Mouse (Mus musculus) liver, embryonic 12.5 days (tissue): ENCODE measurements around the gene B9d1. TPM values are rescaled to one million over a fixed set of nuclear protein-coding genes. Genes with fewer than 3 reads are reported as not detected.
A peak's percentile ranks its signal among the peaks of the same experiment; 100 is the strongest.

Experiments
- ATAC-seq: fragments of 200-750 bp; cut with Nextera tagmentation; 2 replicates; pipeline ENCODE4 v1.8.0; 2017; ENCODE audit warnings: moderate number of reproducible peaks, mild to moderate bottlenecking, moderate library complexity
- H3K27ac ChIP-seq: fragments of 300-500 bp; sonication (generic); 2 replicates; pipeline ENCODE4 v1.5.1; 2016; ENCODE audit warnings: mild to moderate bottlenecking
- H3K27me3 ChIP-seq: fragments of 300-500 bp; sonication (generic); replicated peaks from 2 replicates; pipeline ENCODE4 v1.6.1; 2016; ENCODE audit warnings: mild to moderate bottlenecking, moderate library complexity
- H3K36me3 ChIP-seq: fragments of 300-500 bp; sonication (generic); 2 replicates; pipeline ENCODE4 v1.6.1; 2016; ENCODE audit warnings: mild to moderate bottlenecking, moderate library complexity
- H3K4me1 ChIP-seq: fragments of 300-500 bp; sonication (generic); 2 replicates; pipeline ENCODE4 v1.6.1; 2016
- H3K4me2 ChIP-seq: fragments of 300-500 bp; sonication (generic); 2 replicates; pipeline ENCODE4 v1.6.1; 2016; ENCODE audit warnings: mild to moderate bottlenecking, moderate library complexity
- H3K4me3 ChIP-seq: fragments of 300-500 bp; sonication (generic); 2 replicates; pipeline ENCODE4 v1.5.1; 2016; ENCODE audit warnings: mild to moderate bottlenecking, moderate library complexity
- H3K9ac ChIP-seq: fragments of 300-500 bp; sonication (generic); 2 replicates; pipeline ENCODE4 v1.6.1; 2016; ENCODE audit warnings: mild to moderate bottlenecking, moderate library complexity
- H3K9me3 ChIP-seq: fragments of 300-500 bp; sonication (generic); replicated peaks from 2 replicates; pipeline ENCODE4 v1.6.1; 2016; ENCODE audit warnings: mild to moderate bottlenecking, moderate library complexity
- WGBS: fragments of 180-500 bp; shearing (Covaris S2); methylation state at CpG from one replicate; pipeline ENCODE4 v1.1.7; 2016; ENCODE audit not compliant: insufficient replicate concordance; 5-methylcytosine and 5-hydroxymethylcytosine counted together
- polyA plus RNA-seq: library from polyadenylated mRNA; unstranded; fragments of >200 nt; fragmentation: Nextera tagmentation; extraction: Ambion mirVana; gene quantifications from 2 replicates; pipeline ENCODE4 v1.2.1, GENCODE M21; 2016

B9d1 gene
- 4.8 TPM in 2 replicates for polyA plus RNA-seq

GRCm38 (mm10) chr11:61504713-61505257 is at the start of gene B9d1:
B9d1 (plus strand) TSS chr11:61505144.
- Histone ChIP-seq H3K27me3 (0 out of 2 replicates have a peak, but pooled peaks cover 3% of the 10 kb centered on the region), H3K4me2 (peak within 1 kb of the TSS; percentile 76), H3K4me3 (peak within 1 kb of the TSS; percentile 55), H3K27ac (no peak within 1 kb of the TSS), H3K9me3 (no peaks in the 10 kb centered on the region), H3K9ac (peak within 1 kb of the TSS; percentile 43), H3K36me3 (no peaks in the 10 kb centered on the region), H3K4me1 (peaks cover 11% of the 10 kb centered on the region)
- WGBS, result 1% methylated on average over 39 of the region's 39 CpGs
- ATAC-seq, result peak; percentile 84

DNA sequence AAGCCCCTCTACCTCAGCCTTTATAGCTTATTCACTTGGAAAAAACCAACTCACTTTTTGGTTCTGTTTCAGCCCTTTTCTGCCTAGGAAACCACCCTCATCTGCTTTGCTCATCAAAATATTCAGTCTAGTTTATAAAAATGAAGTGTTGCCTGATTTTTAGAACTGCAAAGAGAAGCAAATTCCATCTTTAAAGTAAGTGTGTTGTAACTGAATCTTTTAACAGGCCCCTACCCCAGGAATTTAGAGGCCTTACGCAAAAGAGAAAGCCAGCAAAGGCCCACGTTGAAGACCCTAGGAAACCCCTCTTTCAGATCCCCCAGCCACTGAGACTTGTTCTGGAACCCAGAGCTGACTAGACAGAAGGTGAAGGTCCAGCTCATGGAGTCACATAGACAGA is 40.9 kb upstream of the B9d1 start:
- Histone ChIP-seq H3K27me3 (no peaks in the 10 kb centered on the region), H3K9me3 (no peaks in the 10 kb centered on the region)
- WGBS, result 62% methylated on average over 2 of the region's 2 CpGs

DNA sequence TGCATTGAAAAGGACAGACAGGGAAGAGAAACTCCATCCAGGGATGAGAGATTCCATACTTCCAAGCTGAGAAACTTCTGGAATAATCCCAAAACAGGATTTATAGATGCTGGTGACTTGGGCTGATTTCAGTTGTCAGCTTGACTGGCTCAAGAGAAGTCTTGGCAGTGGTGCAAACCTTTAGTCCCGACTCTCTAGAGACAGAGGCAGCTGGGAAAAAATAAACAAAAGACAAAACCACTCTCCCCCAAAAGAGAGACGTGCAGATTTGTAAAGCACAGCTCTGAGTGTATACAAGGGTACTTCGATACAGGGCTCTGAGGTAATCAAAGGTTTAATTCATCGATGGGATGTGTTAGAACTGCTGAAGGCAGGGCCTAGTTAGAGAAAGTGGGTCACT is 39.5 kb upstream of the B9d1 start:
- H3K27ac ChIP-seq, result no peak overlapping the region
- H3K4me3 ChIP-seq, result no peak overlapping the region
- H3K36me3 ChIP-seq, result no peaks in the 10 kb centered on the region
- no peak overlapping the region for H3K4me2 ChIP-seq
- no peaks in the 10 kb centered on the region for H3K27me3 ChIP-seq
- ATAC-seq, result no peak
- no peaks in the 10 kb centered on the region for H3K9me3 ChIP-seq
- H3K4me1 ChIP-seq, result no peaks in the 10 kb centered on the region
- no peak overlapping the region for H3K9ac ChIP-seq
- 65% methylated on average over 4 of the region's 4 CpGs for WGBS

More for the DNA sequence above, 40.9 kb upstream of the B9d1 start:
- H3K9ac ChIP-seq, result no peak overlapping the region
- H3K27ac ChIP-seq, result no peak overlapping the region
- H3K36me3 ChIP-seq, result no peaks in the 10 kb centered on the region
- no peak overlapping the region for H3K4me3 ChIP-seq
- ATAC-seq, result no peak
- no peaks in the 10 kb centered on the region for H3K4me1 ChIP-seq
- H3K4me2 ChIP-seq, result no peak overlapping the region

- Histone ChIP-seq H3K4me2 (no peak overlapping the region), H3K27me3 (no peaks in the 10 kb centered on the region), H3K4me1 (no peaks in the 10 kb centered on the region), H3K9me3 (no peaks in the 10 kb centered on the region), H3K4me3 (no peak overlapping the region), H3K36me3 (no peaks in the 10 kb centered on the region), H3K9ac (no peak overlapping the region), H3K27ac (no peak overlapping the region)
- WGBS, result 59% methylated on average over 4 of the region's 4 CpGs
- no peak for ATAC-seq
Observed at GRCm38 (mm10) chr11:61468534-61468933, 36.4 kb upstream of the B9d1 start.

- Histone ChIP-seq H3K9ac (no peak overlapping the region), H3K4me2 (no peak overlapping the region), H3K9me3 (no peaks in the 10 kb centered on the region), H3K4me1 (no peaks in the 10 kb centered on the region), H3K27ac (no peak overlapping the region), H3K27me3 (no peaks in the 10 kb centered on the region), H3K4me3 (no peak overlapping the region), H3K36me3 (no peaks in the 10 kb centered on the region)
- ATAC-seq, result no peak
- WGBS, result 32% methylated on average over 7 of the region's 7 CpGs
Observed at GRCm38 (mm10) chr11:61469317-61469917, 35.5 kb upstream of the B9d1 start.

- no peak overlapping the region for H3K9ac ChIP-seq
- H3K27me3 ChIP-seq, result no peaks in the 10 kb centered on the region
- no peak for ATAC-seq
- H3K27ac ChIP-seq, result no peak overlapping the region
- H3K4me2 ChIP-seq, result no peak overlapping the region
- H3K4me3 ChIP-seq, result no peak overlapping the region
- no peaks in the 10 kb centered on the region for H3K4me1 ChIP-seq
- no peaks in the 10 kb centered on the region for H3K36me3 ChIP-seq
- H3K9me3 ChIP-seq, result no peaks in the 10 kb centered on the region
Observed at GRCm38 (mm10) chr11:61470880-61471279, 34.1 kb upstream of the B9d1 start.

DNA sequence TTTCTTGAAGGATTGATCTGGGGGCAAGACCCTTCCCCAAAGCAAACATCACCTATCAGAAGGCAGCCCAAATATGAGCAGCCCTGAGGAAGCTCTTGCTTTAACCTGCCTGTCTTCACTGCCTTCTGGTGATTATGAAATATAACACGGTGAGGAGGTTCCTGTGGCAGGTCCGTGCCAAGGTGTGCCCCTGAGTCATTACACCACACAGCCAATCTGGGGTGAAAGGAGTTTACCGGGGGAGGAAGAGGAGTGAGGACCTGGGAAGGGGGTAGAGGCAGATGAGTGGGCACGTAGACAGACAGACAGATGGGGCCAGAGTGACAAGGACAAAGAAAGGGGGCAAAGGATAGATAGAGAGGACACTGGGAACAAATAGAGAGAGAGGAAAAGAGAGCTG is 31.3 kb upstream of the B9d1 start:
- Histone ChIP-seq H3K4me3 (no peak overlapping the region), H3K4me2 (no peak overlapping the region), H3K4me1 (no peaks in the 10 kb centered on the region), H3K36me3 (no peaks in the 10 kb centered on the region), H3K9ac (no peak overlapping the region), H3K27me3 (peaks cover 9% of the 10 kb centered on the region), H3K27ac (no peak overlapping the region), H3K9me3 (no peaks in the 10 kb centered on the region)
- no peak for ATAC-seq
- WGBS, result 58% methylated on average over 4 of the region's 4 CpGs

DNA sequence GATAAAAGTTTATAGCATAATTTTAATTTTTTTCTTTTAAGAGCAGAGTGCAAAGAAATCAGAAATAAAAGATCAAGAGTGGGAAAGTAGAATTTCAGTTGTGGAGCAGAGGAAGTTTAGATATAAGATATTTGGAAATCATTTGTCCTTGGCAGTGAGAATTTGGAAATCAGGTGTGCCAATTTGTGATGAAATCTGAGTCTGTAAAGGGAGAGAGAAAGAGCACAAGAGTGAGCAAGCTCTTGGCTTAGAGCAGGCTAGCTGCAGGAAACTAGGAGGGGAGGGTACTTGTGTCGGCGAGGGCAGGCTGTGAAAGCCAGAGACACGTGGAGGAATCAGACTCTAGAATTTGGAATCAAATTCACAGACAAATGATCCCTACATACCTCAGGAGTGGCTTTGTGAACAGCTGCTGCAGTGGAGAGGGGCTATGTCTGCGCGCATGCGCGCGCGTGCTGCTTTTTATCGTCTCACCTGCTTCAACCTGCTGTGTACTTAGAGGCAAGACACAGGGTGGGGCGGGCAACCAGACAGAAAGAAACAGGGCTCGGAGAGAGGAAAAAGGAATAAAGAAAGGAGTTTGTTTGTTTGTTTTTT is 28.1 kb upstream of the B9d1 start:
- Histone ChIP-seq H3K27me3 (peaks cover 9% of the 10 kb centered on the region), H3K27ac (no peak overlapping the region), H3K4me3 (no peak overlapping the region), H3K9ac (no peak overlapping the region), H3K9me3 (no peaks in the 10 kb centered on the region), H3K4me2 (no peak overlapping the region), H3K4me1 (peaks cover 5% of the 10 kb centered on the region), H3K36me3 (no peaks in the 10 kb centered on the region)
- ATAC-seq, result no peak
- 51% methylated on average over 12 of the region's 12 CpGs for WGBS

DNA sequence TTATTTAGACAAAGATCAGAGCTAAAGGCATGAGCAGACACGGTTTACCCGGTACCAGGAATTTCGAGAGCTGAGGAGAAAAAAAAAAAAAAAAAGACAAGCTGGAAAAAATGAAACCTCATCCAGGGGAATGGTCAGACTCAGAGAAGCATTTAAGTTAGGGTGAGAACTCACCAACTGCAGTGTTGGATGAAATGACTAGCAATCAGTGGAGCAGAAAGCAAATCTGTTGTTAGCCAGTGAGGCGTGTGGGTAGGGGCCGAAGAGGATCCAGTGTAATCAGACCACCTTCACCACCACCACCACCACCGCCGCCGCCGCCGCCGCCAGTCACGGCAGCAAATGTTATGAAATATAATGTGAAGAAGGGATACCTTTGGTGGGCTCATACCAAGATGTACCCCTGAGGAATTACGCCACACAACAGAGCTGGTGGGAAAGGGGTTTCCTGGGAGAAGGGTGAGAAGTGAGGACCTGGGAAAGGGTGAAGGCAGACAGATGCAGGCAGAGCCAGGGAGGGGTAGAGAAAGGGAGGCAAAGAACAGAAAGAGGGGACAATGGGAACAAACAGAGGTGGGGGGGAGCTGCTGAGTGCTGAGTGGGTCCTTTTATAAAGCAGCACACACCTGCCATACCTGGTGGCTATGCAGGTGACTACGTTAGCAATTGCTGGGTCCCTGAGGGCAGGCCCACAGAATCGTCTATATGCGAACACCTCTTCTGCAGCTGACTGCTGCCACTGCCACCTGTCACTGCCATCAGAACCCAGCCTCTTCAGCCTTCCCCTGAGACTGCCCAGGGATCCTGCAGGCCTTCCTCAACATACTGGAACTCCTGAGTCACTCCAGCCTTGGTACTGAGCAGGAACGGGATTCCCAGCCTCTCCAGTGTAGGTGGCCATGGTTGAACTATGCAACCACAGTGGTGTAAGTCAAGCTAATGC is 27.1 kb upstream of the B9d1 start:
- Histone ChIP-seq H3K9me3 (no peaks in the 10 kb centered on the region), H3K4me2 (no peak overlapping the region), H3K36me3 (no peaks in the 10 kb centered on the region), H3K4me3 (no peak overlapping the region), H3K27me3 (peaks cover 9% of the 10 kb centered on the region), H3K4me1 (peaks cover 5% of the 10 kb centered on the region), H3K9ac (no peak overlapping the region), H3K27ac (no peak overlapping the region)
- WGBS, result 68% methylated on average over 17 of the region's 17 CpGs
- no peak for ATAC-seq

GRCm38 (mm10) chr11:61478788-61479187 is 26.2 kb upstream of the B9d1 start:
- WGBS, result 66% methylated on average over 4 of the region's 4 CpGs
- peaks cover 5% of the 10 kb centered on the region for H3K4me1 ChIP-seq
- H3K27me3 ChIP-seq, result peaks cover 9% of the 10 kb centered on the region
- H3K4me3 ChIP-seq, result no peak overlapping the region
- H3K4me2 ChIP-seq, result no peak overlapping the region
- no peak overlapping the region for H3K9ac ChIP-seq
- H3K36me3 ChIP-seq, result no peaks in the 10 kb centered on the region
- no peak overlapping the region for H3K27ac ChIP-seq
- no peak for ATAC-seq
- no peaks in the 10 kb centered on the region for H3K9me3 ChIP-seq

DNA sequence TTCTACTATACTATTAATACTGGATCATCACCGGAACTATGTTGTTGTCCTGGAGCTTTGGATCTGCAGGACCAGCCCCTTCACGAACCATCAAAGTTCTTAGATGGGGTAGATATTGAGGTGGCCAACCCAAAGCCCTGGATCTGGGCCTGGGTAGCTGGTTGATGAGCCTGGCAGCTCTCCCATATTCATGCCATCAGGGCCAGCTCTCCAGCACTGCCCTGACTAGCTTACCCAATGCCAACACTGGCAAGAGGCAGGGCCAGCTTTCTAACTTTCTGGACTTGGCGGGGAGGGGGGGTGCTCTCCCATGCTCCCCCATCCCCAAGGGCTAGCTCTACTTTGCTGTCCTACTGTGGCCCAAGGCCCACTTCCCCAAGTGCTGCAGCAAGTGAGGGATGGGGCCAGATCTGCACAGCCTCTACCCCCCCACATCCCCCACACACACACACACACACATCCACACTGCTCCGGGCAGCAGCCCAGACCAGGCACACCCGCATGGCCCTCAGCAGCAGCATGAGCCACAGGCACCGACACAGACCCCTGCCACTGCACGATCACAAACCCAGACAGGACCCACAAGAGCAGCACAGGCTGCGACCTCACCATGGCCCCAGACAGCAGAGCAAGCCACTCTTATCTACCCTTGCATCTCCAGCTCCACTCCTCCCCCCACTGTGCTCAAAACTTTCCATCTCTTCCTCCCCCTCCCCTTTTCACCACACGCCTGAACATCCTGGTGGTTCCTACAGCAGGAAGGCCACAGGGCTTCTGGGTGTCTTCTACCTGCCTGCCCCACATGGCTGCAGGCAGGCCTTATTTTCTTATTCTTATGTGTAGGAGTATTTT is 23.5 kb upstream of the B9d1 start:
- H3K4me1 ChIP-seq, result peaks cover 5% of the 10 kb centered on the region
- no peak for ATAC-seq
- H3K36me3 ChIP-seq, result no peaks in the 10 kb centered on the region
- no peak overlapping the region for H3K27ac ChIP-seq
- H3K27me3 ChIP-seq, result peaks cover 20% of the 10 kb centered on the region
- no peaks in the 10 kb centered on the region for H3K9me3 ChIP-seq
- H3K9ac ChIP-seq, result no peak overlapping the region
- H3K4me3 ChIP-seq, result no peak overlapping the region
- no peak overlapping the region for H3K4me2 ChIP-seq
- WGBS, result 57% methylated on average over 9 of the region's 9 CpGs
